Mouse (Mus musculus): ENCODE measurements around the gene Cacnb3. TPM values are rescaled to one million over a fixed set of nuclear protein-coding genes. Genes with fewer than 3 reads are reported as not detected.

Cacnb3 gene
- polyA plus RNA-seq, 1 experiment = 0.95 TPM

Other genes starting within 250 kb of the Cacnb3 start
- gene Olfr283, start 249.9 kb upstream of the Cacnb3 start, polyA plus RNA-seq (2012; ENCODE audit: insufficient read depth, insufficient read length, missing spikeins) = not detected in 2 replicates
- not detected in 2 replicates for gene Olfr282, start 199.6 kb upstream of the Cacnb3 start, polyA plus RNA-seq (2012; ENCODE audit: insufficient read depth, insufficient read length, missing spikeins)
- not detected in 2 replicates for gene Olfr281, start 178.3 kb upstream of the Cacnb3 start, polyA plus RNA-seq (2012; ENCODE audit: insufficient read depth, insufficient read length, missing spikeins)
- not detected in 2 replicates for gene OR5BS1P, start 160.9 kb upstream of the Cacnb3 start, polyA plus RNA-seq (2012; ENCODE audit: insufficient read depth, insufficient read length, missing spikeins)
- gene Lalba, start 148.1 kb upstream of the Cacnb3 start, polyA plus RNA-seq (2012; ENCODE audit: insufficient read depth, insufficient read length, missing spikeins) = not detected in 2 replicates
- gene Olfr279, start 138.4 kb upstream of the Cacnb3 start, polyA plus RNA-seq (2012; ENCODE audit: insufficient read depth, insufficient read length, missing spikeins) = not detected in 2 replicates
- gene Kansl2, start 96.6 kb upstream of the Cacnb3 start, polyA plus RNA-seq (2012; ENCODE audit: insufficient read depth, insufficient read length, missing spikeins) = 33.1 and 38.0 TPM in 2 replicates
- gene Ccnt1, start 59.9 kb upstream of the Cacnb3 start, polyA plus RNA-seq (2012; ENCODE audit: insufficient read depth, insufficient read length, missing spikeins) = 16.4 and 18.1 TPM in 2 replicates
- gene 4930415O20Rik, start 59.8 kb upstream of the Cacnb3 start, polyA plus RNA-seq (2012; ENCODE audit: insufficient read depth, insufficient read length, missing spikeins) = 5.1 and 14.0 TPM in 2 replicates
- gene Adcy6, start 20.8 kb upstream of the Cacnb3 start, polyA plus RNA-seq (2012; ENCODE audit: insufficient read depth, insufficient read length, missing spikeins) = 37.3 and 42.5 TPM in 2 replicates
- 28.1 and 50.7 TPM in 2 replicates for gene Ddx23, start 32.1 kb downstream of the Cacnb3 start, polyA plus RNA-seq (2012; ENCODE audit: insufficient read depth, insufficient read length, missing spikeins)
- 1.7 and 1.8 TPM in 2 replicates for gene Rnd1, start 46.6 kb downstream of the Cacnb3 start, polyA plus RNA-seq (2012; ENCODE audit: insufficient read depth, insufficient read length, missing spikeins)
- gene Ccdc65, start 77.4 kb downstream of the Cacnb3 start, polyA plus RNA-seq (2012; ENCODE audit: insufficient read depth, insufficient read length, missing spikeins) = not detected in 2 replicates
- gene Fkbp11, start 97.4 kb downstream of the Cacnb3 start, polyA plus RNA-seq (2012; ENCODE audit: insufficient read depth, insufficient read length, missing spikeins) = 1.9 TPM in 1 of 2 replicates, not detected in the other
- gene Arf3, start 132.4 kb downstream of the Cacnb3 start, polyA plus RNA-seq (2012; ENCODE audit: insufficient read depth, insufficient read length, missing spikeins) = 25.8 and 32.2 TPM in 2 replicates
- gene Wnt10b, start 147.3 kb downstream of the Cacnb3 start, polyA plus RNA-seq (2012; ENCODE audit: insufficient read depth, insufficient read length, missing spikeins) = 0.83 and 0.95 TPM in 2 replicates
- not detected in 2 replicates for gene Wnt1, start 159.0 kb downstream of the Cacnb3 start, polyA plus RNA-seq (2012; ENCODE audit: insufficient read depth, insufficient read length, missing spikeins)
- not detected in 2 replicates for gene Ddn, start 178.7 kb downstream of the Cacnb3 start, polyA plus RNA-seq (2012; ENCODE audit: insufficient read depth, insufficient read length, missing spikeins)
- gene Prkag1, start 200.7 kb downstream of the Cacnb3 start, polyA plus RNA-seq (2012; ENCODE audit: insufficient read depth, insufficient read length, missing spikeins) = 65.2 and 99.5 TPM in 2 replicates
- 11.1 and 15.1 TPM in 2 replicates for gene Kmt2d, start 240.4 kb downstream of the Cacnb3 start, polyA plus RNA-seq (2012; ENCODE audit: insufficient read depth, insufficient read length, missing spikeins)